Mouse (Mus musculus): Measurements from ENCODE around the gene Gm3002.
"Not testable (repeated sequence)": the region's sequence is repeated elsewhere in the genome, so short reads cannot be mapped to it uniquely, and the experiment has no call there.

Gene Gm3002

DNA sequence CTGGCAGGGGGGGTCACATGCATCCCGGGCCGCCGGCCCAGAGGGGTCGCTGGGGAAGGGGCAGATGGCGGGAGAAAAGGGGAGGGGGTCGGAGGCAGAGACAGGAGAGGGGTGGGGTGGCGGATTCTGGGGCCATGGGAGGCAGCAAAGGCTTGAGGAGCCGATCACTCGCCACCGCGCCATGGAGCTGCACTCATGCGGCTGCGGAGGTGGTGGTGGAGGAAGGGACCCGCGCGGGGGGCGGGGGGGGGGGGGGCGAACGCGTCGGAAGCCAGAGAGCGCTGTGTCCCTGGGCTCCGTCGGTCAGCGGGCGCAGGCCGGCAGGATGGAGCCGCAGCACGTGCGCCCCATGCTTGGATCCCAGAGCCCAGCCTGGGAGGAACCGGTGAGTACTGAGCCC lies at the start of gene Gm3002:
Gene Gm3002 (plus strand): TSS at position 301 of the 400 bp plus-strand sequence.
- DNase-seq (ENCODE audit: low spot score in 2 of 2): not testable (repeated sequence)

DNA sequence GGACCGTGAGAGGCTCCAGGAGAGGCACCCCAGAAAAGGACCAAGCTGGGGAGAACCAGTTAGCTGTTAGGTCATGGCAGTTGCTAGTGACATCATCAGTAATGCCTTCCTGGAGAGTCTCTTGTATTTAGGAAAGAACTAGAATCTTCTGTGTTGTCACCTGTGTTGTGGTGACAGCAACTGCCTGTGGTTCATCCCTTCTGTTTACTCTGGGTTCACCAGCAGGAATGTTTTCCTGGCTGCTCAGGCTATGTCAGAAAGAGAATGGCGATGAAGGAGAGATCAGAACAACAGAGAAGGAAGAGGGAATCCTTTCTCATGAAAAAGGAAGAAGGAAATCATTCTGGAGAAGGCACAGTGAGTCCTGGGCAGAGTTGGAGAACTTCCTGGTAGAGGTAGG lies 36.1 kb downstream of the Gm3002 start, which contains the start of gene Gm3033:
Gene Gm3033 (plus strand): TSS at position 301 of the 400 bp plus-strand sequence.
- not testable (repeated sequence) for DNase-seq (ENCODE audit: low spot score in 2 of 2)

DNA sequence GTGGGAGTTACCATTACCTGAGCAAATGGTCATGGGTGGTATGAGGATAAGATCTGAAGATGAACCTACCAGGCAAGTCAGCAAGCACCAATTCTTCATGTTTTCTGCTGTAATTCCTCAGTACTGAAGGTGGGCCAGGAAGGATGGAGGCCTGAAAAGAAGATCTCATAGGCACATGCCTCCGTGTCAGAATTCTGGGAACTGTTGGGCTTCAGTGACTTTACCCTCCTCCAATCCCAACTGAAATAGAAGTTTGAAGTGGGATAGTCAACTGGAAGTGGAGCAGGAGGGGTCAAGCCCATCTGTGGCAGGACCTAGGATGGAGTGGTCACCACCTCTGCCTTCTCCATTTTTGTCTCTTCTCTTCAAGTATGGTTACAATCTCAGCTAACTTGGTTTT lies 74.0 kb downstream of the Gm3002 start, which contains the start of gene Gm2916:
Gene Gm2916 (plus strand): TSS at position 301 of the 400 bp plus-strand sequence.
- DNase-seq (ENCODE audit: low spot score in 2 of 2): not testable (repeated sequence)

GRCm38 (mm10) chr14:3931456-3931855 lies 121.6 kb downstream of the Gm3002 start, which contains the start of gene Gm3029:
Gene Gm3029 (plus strand): TSS chr14:3931756.
- not testable (repeated sequence) for DNase-seq (ENCODE audit: low spot score in 2 of 2)

- not testable (repeated sequence) for DNase-seq (ENCODE audit: low spot score in 2 of 2)
Observed at GRCm38 (mm10) chr14:3963247-3963646, 153.4 kb downstream of the Gm3002 start, which contains the start of gene Gm3095. Gene Gm3095 (plus strand): TSS chr14:3963547.

DNA sequence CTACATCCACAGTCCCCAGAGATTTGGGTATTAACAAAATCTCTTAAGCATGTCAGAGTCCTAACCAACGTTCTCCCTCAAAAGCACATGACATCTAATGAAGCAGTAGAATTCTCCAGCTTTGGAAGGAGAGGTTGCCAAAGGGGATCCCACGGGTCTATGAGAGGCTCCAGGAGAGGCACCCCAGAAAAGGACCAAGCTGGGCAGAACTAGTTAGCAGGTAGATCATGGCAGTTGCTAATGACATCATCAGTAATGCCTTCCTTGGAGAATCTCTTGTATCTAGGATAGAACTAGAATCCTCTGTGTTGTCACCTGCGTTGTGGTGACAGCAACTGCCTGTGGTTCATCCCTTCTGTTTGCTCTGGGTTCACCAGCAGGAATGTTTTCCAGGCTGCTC lies 188.2 kb downstream of the Gm3002 start, which contains the start of gene Gm3099:
Gene Gm3099 (plus strand): TSS at position 301 of the 400 bp plus-strand sequence.
- not testable (repeated sequence) for DNase-seq (ENCODE audit: low spot score in 2 of 2)
